Mouse (Mus musculus) embryonic fibroblast, embryonic 13.5 days (primary cell): ENCODE results near the gene Rbms2. TPM values are rescaled to one million over a fixed set of nuclear protein-coding genes. Genes with fewer than 3 reads are reported as not detected.
"Not testable (repeated sequence)": the region's sequence is repeated elsewhere in the genome, so short reads cannot be mapped to it uniquely, and the experiment has no call there.

Experiments
- H3K27ac ChIP-seq: 2 replicates; pipeline ENCODE4 v1.5.1; 2012; ENCODE audit warnings: low read length, control low read depth, inconsistent platforms; ENCODE audit not compliant: insufficient read depth
- H3K4me1 ChIP-seq: 2 replicates; pipeline ENCODE4 v1.6.1; 2011; ENCODE audit warnings: low read length; ENCODE audit not compliant: control insufficient read depth, insufficient read depth
- H3K4me3 ChIP-seq: 2 replicates; pipeline ENCODE4 v1.5.1; 2011; ENCODE audit warnings: mild to moderate bottlenecking, control low read depth, low read length; ENCODE audit not compliant: insufficient read depth
- CTCF ChIP-seq: IDR thresholded peaks from 2 replicates; pipeline ENCODE4 v1.5.1; 2011; ENCODE audit warnings: mild to moderate bottlenecking, control low read depth, low read length, moderate library complexity, borderline replicate concordance; ENCODE audit not compliant: insufficient read depth
- POLR2A ChIP-seq: IDR thresholded peaks from 2 replicates; pipeline ENCODE4 v1.6.1; 2011; ENCODE audit warnings: low read depth, mild to moderate bottlenecking, control low read depth, low read length, moderate library complexity
- polyA plus RNA-seq: library from polyadenylated mRNA; stranded (reverse); fragments of >200 nt; gene quantifications from 2 replicates; pipeline ENCODE4 v1.2.4, GENCODE M21; 2011; ENCODE audit warnings: low read depth; ENCODE audit not compliant: missing spikeins, insufficient read length

Gene Rbms2
- polyA plus RNA-seq = 167 and 198 TPM in 2 replicates

DNA sequence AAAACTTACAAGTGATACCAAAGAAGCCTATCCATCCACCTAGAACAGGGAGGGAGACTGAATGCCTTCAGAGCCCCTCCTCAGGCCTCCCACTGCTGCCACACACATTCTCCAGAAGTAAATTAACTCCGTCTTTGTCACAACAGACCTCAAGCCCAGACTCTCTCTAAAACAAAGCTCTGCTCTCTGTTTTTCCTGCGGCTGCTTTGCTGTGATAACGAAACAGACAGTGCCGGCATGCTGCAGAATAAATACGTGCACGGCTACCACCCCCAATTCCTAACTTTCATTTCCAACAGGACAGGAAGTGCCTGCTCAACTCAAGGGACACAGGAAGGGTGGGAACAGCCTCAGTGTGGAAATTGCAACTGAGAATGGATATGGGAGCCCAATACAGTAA lies at the start of gene Rbms2:
Rbms2 (minus strand) TSS at position 309 of the 400 bp plus-strand sequence.
- peak within 1 kb of the TSS; percentile 30 for H3K4me3 ChIP-seq

GRCm38 (mm10) chr10:128228009-128228408 lies 47.9 kb upstream of the Rbms2 start:
- no peak overlapping the region for H3K4me3 ChIP-seq

More for the DNA sequence above, at the start of gene Rbms2:
- peak; percentile 57 for TF ChIP-seq POLR2A
- TF ChIP-seq CTCF = no peak
- H3K27ac ChIP-seq = peak within 1 kb of the TSS; percentile 28
- peaks cover 4% of the 10 kb centered on the region; the same call in 1 of the 2 replicates for H3K4me1 ChIP-seq

GRCm38 (mm10) chr10:128227592-128227991 lies 47.5 kb upstream of the Rbms2 start:
- Histone ChIP-seq H3K4me3 (no peak overlapping the region), H3K4me1 (peaks cover 4% of the 10 kb centered on the region; the same call in 1 of the 2 replicates), H3K27ac (no peak overlapping the region)
- TF ChIP-seq POLR2A = no peak
- TF ChIP-seq CTCF = no peak

More at GRCm38 (mm10) chr10:128228009-128228408, 47.9 kb upstream of the Rbms2 start:
- peaks cover 4% of the 10 kb centered on the region; the same call in 1 of the 2 replicates for H3K4me1 ChIP-seq
- TF ChIP-seq POLR2A = no peak
- no peak overlapping the region for H3K27ac ChIP-seq

- TF ChIP-seq POLR2A (no peak), CTCF (no peak)
- no peak within 1 kb of the TSS for H3K4me3 ChIP-seq
- no peak within 1 kb of the TSS for H3K27ac ChIP-seq
- no peaks in the 10 kb centered on the region for H3K4me1 ChIP-seq
Observed at GRCm38 (mm10) chr10:128225538-128225937, 45.4 kb upstream of the Rbms2 start, which contains the start of gene Mip. Mip (plus strand) TSS chr10:128225838.

- H3K4me1 ChIP-seq = no peaks in the 10 kb centered on the region
- no peak overlapping the region for H3K27ac ChIP-seq
- TF ChIP-seq POLR2A (no peak), CTCF (no peak)
- H3K4me3 ChIP-seq = no peak overlapping the region
Observed at GRCm38 (mm10) chr10:128225064-128225463, 45.0 kb upstream of the Rbms2 start.

GRCm38 (mm10) chr10:128221533-128222286 lies 41.6 kb upstream of the Rbms2 start:
- Histone ChIP-seq H3K4me3 (no peak overlapping the region), H3K4me1 (no peaks in the 10 kb centered on the region), H3K27ac (no peak overlapping the region)
- no peak for TF ChIP-seq POLR2A

DNA sequence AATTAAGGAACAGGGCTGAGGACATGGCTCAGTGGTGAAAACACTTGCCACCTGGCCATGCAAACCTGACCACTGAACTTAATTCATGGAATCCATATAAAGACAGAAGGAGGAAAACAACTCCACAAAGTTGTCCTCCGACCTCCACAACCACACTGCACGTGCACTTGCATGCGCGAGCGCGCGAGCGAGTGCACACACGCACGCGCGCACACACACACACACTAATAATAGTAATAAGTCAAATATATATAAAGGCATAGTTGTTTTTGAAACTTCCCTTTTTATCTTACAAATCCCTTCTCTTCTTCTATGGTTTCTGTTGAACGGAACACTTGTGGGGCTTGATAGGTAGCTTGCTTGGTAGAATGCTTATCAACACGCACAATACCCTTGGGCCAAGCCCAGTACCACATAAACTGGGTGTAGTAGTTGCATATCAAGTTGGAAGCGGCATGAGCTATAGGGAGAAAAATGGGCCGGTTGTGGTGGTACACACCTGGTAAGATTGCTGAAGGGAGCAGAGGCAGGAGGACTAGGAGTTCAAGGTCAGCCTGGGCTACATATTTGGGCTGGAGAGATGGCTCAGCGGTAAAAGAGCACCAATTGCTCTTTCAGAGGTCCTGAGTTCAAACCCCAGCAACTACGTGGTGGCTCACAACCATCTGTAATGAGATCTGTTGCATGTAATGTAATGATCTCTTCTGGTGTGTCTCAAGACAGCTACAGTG lies 38.5 kb upstream of the Rbms2 start:
- no peak overlapping the region for H3K4me3 ChIP-seq
- H3K27ac ChIP-seq = no peak overlapping the region
- no peaks in the 10 kb centered on the region for H3K4me1 ChIP-seq
- TF ChIP-seq POLR2A = no peak

GRCm38 (mm10) chr10:128214981-128215380 lies 34.9 kb upstream of the Rbms2 start:
- no peak overlapping the region for H3K4me3 ChIP-seq
- H3K4me1 ChIP-seq = no peaks in the 10 kb centered on the region
- no peak overlapping the region for H3K27ac ChIP-seq
- TF ChIP-seq POLR2A = no peak
- TF ChIP-seq CTCF = no peak

DNA sequence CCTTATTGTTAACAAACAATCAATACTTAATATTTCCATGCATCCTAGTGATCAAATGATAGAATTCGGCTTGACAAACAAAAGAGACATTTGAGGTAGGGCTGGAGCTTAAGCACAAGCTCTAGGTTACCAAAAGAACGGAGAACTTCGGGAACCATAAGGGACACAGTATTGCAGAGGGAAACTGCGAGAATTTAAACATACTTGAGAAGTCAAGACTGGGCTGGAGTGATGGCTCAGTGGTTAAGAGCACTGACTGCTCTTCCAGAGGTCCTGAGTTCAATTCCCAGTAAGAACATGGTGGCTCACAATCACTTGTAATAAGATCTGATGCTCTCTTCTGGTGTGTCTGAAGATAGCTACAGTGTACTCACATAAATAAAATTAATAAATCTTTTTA lies 34.0 kb upstream of the Rbms2 start:
- not testable (repeated sequence) for H3K4me3 ChIP-seq, H3K27ac ChIP-seq, H3K4me1 ChIP-seq

GRCm38 (mm10) chr10:128212871-128213323 lies 32.8 kb upstream of the Rbms2 start:
- H3K27ac ChIP-seq = no peak overlapping the region
- peak overlapping the region; percentile 10 for H3K4me3 ChIP-seq
- no peak for TF ChIP-seq POLR2A
- peak; percentile 45; the same call in 1 of the 2 replicates for TF ChIP-seq CTCF
- H3K4me1 ChIP-seq = 0 out of 2 replicates have a peak, but pooled peaks cover 4% of the 10 kb centered on the region
